Mouse (Mus musculus): ENCODE data around the gene Il1rn. TPM values are rescaled to one million over a fixed set of nuclear protein-coding genes. Genes with fewer than 3 reads are reported as not detected.

The Il1rn gene
- total and polyA plus RNA-seq, 2 experiments from 2014 or later: not detected

DNA sequence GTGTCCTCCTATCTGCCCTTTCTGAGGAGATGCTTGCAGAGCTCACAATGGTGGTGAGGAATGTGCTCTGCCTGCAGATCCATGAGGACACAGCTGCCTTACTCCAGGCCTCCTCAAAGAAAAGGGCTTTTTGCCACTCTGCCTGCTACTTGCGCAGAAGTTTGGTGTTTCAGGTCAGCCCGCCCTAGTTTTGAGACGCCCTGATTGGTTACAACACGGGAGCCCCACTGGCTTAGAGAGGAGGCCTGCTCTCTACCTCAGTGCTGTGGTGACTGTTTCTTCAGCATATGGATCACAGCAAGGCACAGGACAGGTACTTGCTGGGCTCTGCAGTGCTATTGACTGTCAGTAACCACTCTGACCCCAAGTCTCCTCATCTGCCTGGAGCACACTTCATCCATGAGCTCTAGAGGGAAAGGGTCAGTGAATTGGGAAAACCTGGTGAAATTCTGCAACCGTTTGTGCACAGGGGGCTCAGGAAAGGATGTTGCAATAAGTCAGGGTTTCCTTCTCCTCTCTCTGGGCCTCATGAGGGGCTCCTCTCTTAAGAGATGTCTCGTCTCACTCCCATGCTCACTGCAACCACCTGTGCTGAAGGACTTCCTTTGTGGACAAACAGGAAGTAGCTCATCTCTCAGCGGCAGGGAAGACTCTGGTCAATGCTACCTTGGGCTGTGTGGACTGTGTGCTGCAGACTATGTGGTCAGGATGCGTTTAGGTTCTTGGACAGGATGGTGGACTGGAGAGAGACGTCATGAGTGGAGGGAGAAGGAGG is 46.0 kb downstream of the Il1rn start:
- no peaks in the 10 kb centered on the region for H3K36me3 ChIP-seq (ENCODE audit: insufficient read depth)
- no peak for TF ChIP-seq CTCF (IDR thresholded peaks at IDR 0.05; ENCODE audit: low read depth)
- H3K27ac ChIP-seq (ENCODE audit: low read depth, low read length): no peak overlapping the region
- H3K9me3 ChIP-seq (ENCODE audit: low read length): no peaks in the 10 kb centered on the region
- H3K4me2 ChIP-seq (ENCODE audit: low read depth): no peak overlapping the region
- 81% methylated on average over 9 of the region's 9 CpGs for WGBS
- no peak overlapping the region for H3K4me3 ChIP-seq (ENCODE audit: low read depth, low read length)
- DNase-seq: no peak
- no peak for ATAC-seq
- no peak overlapping the region for H3K9ac ChIP-seq
- H3K4me1 ChIP-seq (ENCODE audit: insufficient read depth): no peaks in the 10 kb centered on the region
- H3K27me3 ChIP-seq (ENCODE audit: insufficient read depth, low read length): no peaks in the 10 kb centered on the region

DNA sequence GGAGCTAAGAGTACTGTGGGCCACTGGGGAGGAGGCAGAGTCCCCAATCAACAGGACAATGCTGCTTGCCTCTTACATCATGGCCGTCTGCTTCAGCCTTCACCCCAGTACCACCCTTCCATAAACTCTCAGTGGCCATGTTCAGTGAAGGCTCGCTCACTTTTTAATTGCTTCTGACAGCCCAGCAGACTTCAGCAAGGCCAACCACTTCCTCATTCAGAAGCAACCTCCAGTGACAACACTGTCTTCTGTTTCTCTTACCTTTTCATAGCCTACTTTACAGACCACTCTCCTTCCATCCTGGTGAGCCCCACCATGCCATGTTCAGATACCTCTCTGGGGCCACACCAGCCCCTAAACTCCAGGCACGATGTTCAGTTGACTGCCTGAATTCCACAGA is 47.0 kb downstream of the Il1rn start:
- Histone ChIP-seq H3K36me3 (ENCODE audit: insufficient read depth) (no peaks in the 10 kb centered on the region), H3K27ac (ENCODE audit: low read depth, low read length) (no peak overlapping the region), H3K9me3 (ENCODE audit: low read length) (no peaks in the 10 kb centered on the region), H3K4me3 (ENCODE audit: low read depth, low read length) (no peak overlapping the region), H3K27me3 (ENCODE audit: insufficient read depth, low read length) (no peaks in the 10 kb centered on the region), H3K9ac (no peak overlapping the region), H3K4me1 (ENCODE audit: insufficient read depth) (no peaks in the 10 kb centered on the region), H3K4me2 (ENCODE audit: low read depth) (no peak overlapping the region)
- DNase-seq (no peak), ATAC-seq (no peak)
- TF ChIP-seq CTCF (IDR thresholded peaks at IDR 0.05; ENCODE audit: low read depth): no peak
- 87% methylated on average over 3 of the region's 3 CpGs for WGBS

DNA sequence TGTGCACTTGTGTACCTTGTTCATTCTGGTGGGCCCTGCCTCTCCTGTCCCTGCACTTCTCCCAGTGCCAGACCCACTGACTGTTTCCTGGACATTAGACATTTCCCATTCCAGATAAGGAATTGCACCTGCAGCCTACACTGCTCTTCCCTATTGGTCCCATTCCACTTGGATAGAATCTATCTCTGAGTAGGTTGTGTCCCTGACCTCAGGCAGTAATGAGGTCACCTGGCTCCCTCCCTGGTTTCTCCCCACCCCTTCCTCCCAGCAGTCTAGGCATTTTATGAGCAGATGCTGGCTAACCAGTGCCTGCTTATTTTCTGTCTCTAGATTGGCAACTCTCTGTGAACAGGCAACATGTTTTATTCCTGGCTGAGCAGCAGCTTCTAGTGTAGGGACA is 47.7 kb downstream of the Il1rn start:
- no peak for TF ChIP-seq CTCF (IDR thresholded peaks at IDR 0.05; ENCODE audit: low read depth)
- H3K9ac ChIP-seq: no peak overlapping the region
- no peaks in the 10 kb centered on the region for H3K9me3 ChIP-seq (ENCODE audit: low read length)
- no peak for ATAC-seq
- no peak overlapping the region for H3K4me2 ChIP-seq (ENCODE audit: low read depth)
- DNase-seq: no peak
- H3K36me3 ChIP-seq (ENCODE audit: insufficient read depth): no peaks in the 10 kb centered on the region
- no peak overlapping the region for H3K4me3 ChIP-seq (ENCODE audit: low read depth, low read length)
- H3K27ac ChIP-seq (ENCODE audit: low read depth, low read length): no peak overlapping the region
- no peaks in the 10 kb centered on the region for H3K4me1 ChIP-seq (ENCODE audit: insufficient read depth)
- no peaks in the 10 kb centered on the region for H3K27me3 ChIP-seq (ENCODE audit: insufficient read depth, low read length)

DNA sequence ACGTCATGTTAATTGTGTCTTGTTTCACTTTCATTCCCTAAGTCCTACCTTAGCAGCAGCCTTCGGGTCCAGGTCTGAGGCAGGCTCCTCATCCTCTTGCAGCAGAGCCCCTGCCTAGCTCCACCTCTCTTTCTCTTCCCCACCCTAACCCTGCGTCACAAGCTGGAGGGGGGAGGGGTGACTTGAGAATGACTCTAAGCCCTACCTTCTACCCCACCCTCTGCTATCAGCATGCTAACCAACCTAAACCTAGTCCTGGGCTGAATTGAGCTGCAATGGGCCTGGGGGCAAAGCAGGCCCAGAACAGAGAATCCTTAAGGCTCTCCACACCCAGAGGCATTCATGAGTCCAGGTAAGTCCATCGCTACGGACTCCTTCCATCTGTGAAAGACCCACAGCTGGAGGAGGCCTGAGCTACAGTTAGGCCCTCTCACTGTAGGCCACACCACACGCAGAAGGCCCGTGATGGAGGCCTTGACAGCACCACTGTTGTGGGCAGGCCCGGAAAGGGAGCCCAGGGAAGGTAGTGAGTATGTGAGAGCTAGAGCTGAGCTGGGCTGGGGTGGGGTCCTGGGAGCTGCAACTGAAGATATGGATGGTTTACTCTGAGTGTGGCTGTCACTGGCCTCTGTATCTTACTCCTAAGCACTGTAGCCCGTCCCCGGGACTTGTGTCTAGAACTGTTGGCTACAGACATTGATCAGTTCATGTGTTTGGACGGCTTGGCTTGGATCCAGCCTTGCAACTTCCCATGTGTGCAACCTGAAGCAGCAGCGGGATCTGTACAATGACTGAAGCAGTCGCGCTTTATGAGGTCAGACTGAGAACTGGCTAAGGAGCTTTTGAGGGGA is 48.7 kb downstream of the Il1rn start:
- no peaks in the 10 kb centered on the region for H3K36me3 ChIP-seq (ENCODE audit: insufficient read depth)
- H3K9me3 ChIP-seq (ENCODE audit: low read length): no peaks in the 10 kb centered on the region
- H3K4me1 ChIP-seq (ENCODE audit: insufficient read depth): no peaks in the 10 kb centered on the region
- no peak for ATAC-seq
- no peak overlapping the region for H3K4me3 ChIP-seq (ENCODE audit: low read depth, low read length)
- 79% methylated on average over 14 of the region's 14 CpGs for WGBS
- no peak for DNase-seq
- TF ChIP-seq CTCF (IDR thresholded peaks at IDR 0.05; ENCODE audit: low read depth): no peak
- H3K4me2 ChIP-seq (ENCODE audit: low read depth): no peak overlapping the region
- H3K27ac ChIP-seq (ENCODE audit: low read depth, low read length): no peak overlapping the region
- no peaks in the 10 kb centered on the region for H3K27me3 ChIP-seq (ENCODE audit: insufficient read depth, low read length)
- no peak overlapping the region for H3K9ac ChIP-seq

DNA sequence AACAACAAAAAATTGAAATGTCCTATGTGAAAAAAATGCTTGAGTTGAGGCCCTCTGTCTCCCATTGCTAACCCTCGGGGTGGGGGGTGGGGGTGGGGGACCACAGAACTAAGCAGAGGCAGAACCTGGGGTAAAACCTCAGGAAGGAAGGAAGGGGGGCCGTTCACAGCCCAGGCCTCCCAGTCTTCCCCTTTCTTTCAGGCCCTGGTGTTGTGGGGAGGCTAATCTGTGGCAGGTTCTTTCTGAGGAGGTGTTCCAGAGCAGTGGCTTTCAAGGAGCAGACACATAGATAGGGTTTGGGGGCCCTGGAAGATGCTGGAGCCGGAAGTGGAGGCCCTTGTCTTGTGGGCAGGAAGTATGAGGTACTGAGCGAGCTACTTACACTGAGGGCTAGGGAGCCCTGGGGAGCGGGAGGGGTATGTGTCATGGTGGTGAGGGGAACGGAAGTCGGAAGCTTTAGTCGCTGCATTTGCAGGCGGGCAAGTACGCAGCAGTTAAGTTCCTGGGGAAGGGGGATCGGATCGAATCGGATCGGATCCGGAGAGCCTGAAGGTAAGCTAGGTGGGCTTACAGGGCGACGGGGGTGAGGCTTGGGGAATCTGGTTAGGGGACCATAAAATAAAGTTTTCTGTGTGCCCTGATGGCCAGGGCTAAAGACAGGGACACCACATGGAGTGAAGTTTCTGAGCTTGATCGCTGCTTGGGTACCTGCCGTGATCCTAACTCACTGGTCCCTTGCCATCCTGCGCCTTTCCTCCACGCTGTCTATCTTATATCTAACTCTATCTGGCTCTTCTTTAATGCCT is 49.7 kb downstream of the Il1rn start:
- no peaks in the 10 kb centered on the region for H3K9me3 ChIP-seq (ENCODE audit: low read length)
- H3K27ac ChIP-seq (ENCODE audit: low read depth, low read length): no peak overlapping the region
- no peaks in the 10 kb centered on the region for H3K36me3 ChIP-seq (ENCODE audit: insufficient read depth)
- H3K4me2 ChIP-seq (ENCODE audit: low read depth): no peak overlapping the region
- no peaks in the 10 kb centered on the region for H3K27me3 ChIP-seq (ENCODE audit: insufficient read depth, low read length)
- H3K4me1 ChIP-seq (ENCODE audit: insufficient read depth): no peaks in the 10 kb centered on the region
- WGBS: 92% methylated on average over 21 of the region's 21 CpGs
- TF ChIP-seq CTCF (IDR thresholded peaks at IDR 0.05; ENCODE audit: low read depth): no peak
- ATAC-seq (no peak), DNase-seq (no peak)
- no peak overlapping the region for H3K9ac ChIP-seq
- no peak overlapping the region for H3K4me3 ChIP-seq (ENCODE audit: low read depth, low read length)

DNA sequence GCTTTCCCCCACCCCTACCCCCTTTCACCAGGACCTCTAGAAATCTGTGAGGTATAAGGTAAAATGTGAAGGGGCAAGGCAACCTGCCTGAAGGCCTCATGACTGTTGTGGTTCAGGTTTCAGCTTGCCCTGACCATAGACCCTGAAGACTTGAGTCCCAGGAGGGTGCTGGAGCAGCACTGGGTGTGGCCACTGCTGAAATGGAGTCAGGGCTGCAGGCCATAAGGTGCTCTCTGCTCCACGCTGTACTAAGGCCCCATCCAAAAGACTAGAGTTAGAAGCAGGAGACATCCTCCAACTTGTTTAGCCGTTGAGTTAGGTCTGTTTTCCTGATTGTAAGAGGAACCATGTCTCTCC is 50.3 kb downstream of the Il1rn start:
- no peaks in the 10 kb centered on the region for H3K36me3 ChIP-seq (ENCODE audit: insufficient read depth)
- 90% methylated on average over 2 of the region's 2 CpGs for WGBS
- no peak overlapping the region for H3K4me3 ChIP-seq (ENCODE audit: low read depth, low read length)
- H3K27ac ChIP-seq (ENCODE audit: low read depth, low read length): no peak overlapping the region
- DNase-seq: no peak
- TF ChIP-seq CTCF (IDR thresholded peaks at IDR 0.05; ENCODE audit: low read depth): no peak
- H3K4me2 ChIP-seq (ENCODE audit: low read depth): no peak overlapping the region
- ATAC-seq: no peak
- H3K9ac ChIP-seq: no peak overlapping the region
- no peaks in the 10 kb centered on the region for H3K9me3 ChIP-seq (ENCODE audit: low read length)
- no peaks in the 10 kb centered on the region for H3K4me1 ChIP-seq (ENCODE audit: insufficient read depth)
- no peaks in the 10 kb centered on the region for H3K27me3 ChIP-seq (ENCODE audit: insufficient read depth, low read length)
